Mouse (Mus musculus) inflammation-experienced regulatory T-cells (primary cell): ENCODE data around the gene Far2. TPM values are rescaled to one million over a fixed set of nuclear protein-coding genes. Genes with fewer than 3 reads are reported as not detected.

Source experiments
- polyA plus RNA-seq, 2 experiments: library from polyadenylated mRNA; unstranded; fragments of 100-300 nt; shearing (Covaris generic); gene quantifications; one replicate each; pipeline ENCODE4 v1.2.1; 2017

Far2 gene
- polyA plus RNA-seq = 1 to 10 TPM; 2.2 to 3.6 TPM

GRCm38 (mm10) chr6:148046881-148047649, at the start of gene Far2:
Far2 (plus strand) TSS chr6:148047259.

GRCm38 (mm10) chr6:148211897-148212680, 165.0 kb downstream of the Far2 start, which contains the start of gene Ergic2:
Ergic2 (minus strand) TSS chr6:148212374.

Other genes with a start within 250 kb of the Far2 start
- gene Ergic2, start 165.1 kb downstream of the Far2 start, polyA plus RNA-seq = 100 to 1,000 TPM; 129 to 136 TPM